In the genomic region with DNA sequence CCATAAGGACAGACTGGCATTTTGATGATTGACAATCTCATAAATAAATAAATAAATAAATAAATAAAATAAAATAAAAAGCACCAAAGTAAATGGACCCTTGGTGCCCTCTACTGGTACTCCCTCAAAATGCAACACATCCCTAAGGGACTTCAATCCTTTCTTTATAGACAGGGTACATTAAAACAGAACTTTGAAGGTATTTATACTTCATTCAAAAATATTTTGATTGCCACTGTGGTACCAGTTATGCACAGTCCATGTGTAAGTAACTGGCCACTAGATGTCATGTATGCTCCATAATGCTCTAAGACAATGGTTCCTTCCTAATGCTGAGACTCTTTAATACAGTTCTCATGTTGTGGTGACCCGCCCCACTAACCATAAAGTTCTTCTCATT, we compare ENCODE assay signal across 9 mouse cellular contexts. TPM values are rescaled to one million over a fixed set of nuclear protein-coding genes. Genes with fewer than 3 reads are reported as not detected.
DNase-seq lines count a peak whose midpoint lies in the region; ATAC-seq and TF ChIP-seq lines count a peak whose summit lies in the region.
"Had no signal": no experiment of that assay in that cellular context is flagged by ENCODE, and none has a peak within 500 bp of the region (broad histone marks: within the 10 kb centered on the region; RNA-seq: fewer than 3 reads in every experiment).

No protein-coding gene starts in this region.

- no peaks in the 10 kb centered on the region; the same call in 1 of the 2 replicates for H3K4me1 ChIP-seq in heart, adult 2 months (ENCODE audit: control insufficient read depth, insufficient read depth, low read length)
- no peaks in the 10 kb centered on the region for H3K4me1 ChIP-seq in spleen, adult 2 months (ENCODE audit: control insufficient read depth, insufficient read depth, insufficient read length)

- no peaks in the 10 kb centered on the region for H3K27me3 ChIP-seq in heart, adult 2 months (ENCODE audit: control insufficient read depth, insufficient read depth, low read length)
- H3K27me3 ChIP-seq in spleen, adult 2 months (ENCODE audit: control insufficient read depth, insufficient read depth, low read length) = no peaks in the 10 kb centered on the region
- H3K27me3 ChIP-seq: megakaryocyte, embryonic 14.5 days had no signal

- H3K79me2 ChIP-seq in heart, adult 2 months (replicated peaks; ENCODE audit: control insufficient read depth, insufficient read depth, low read length) = no peaks in the 10 kb centered on the region

- no peak for TF ChIP-seq EP300 in heart, adult 2 months (IDR thresholded peaks at IDR 0.05; ENCODE audit: insufficient read depth, low read depth, low read length)

- no peak for TF ChIP-seq POLR2A in heart, adult 2 months (IDR thresholded peaks at IDR 0.05; ENCODE audit: insufficient read depth, low read depth, low read length)
- no peak for TF ChIP-seq POLR2A in spleen, adult 2 months (IDR thresholded peaks at IDR 0.05; ENCODE audit: low read depth, low read length)

- 85% methylated on average over 1 of the region's 1 CpGs for WGBS in heart, adult 2 months
- 91% methylated on average over 1 of the region's 1 CpGs for WGBS in spleen, adult 2 months

- H3K4me3 ChIP-seq in heart, adult 2 months = no peak overlapping the region
- H3K4me3 ChIP-seq in spleen, adult 2 months (ENCODE audit: extremely low read depth, insufficient read depth, insufficient read length) = no peak overlapping the region
- H3K4me3 ChIP-seq: megakaryocyte, embryonic 14.5 days had no signal

- no peak overlapping the region for H3K27ac ChIP-seq in heart, adult 2 months
- no peak overlapping the region for H3K27ac ChIP-seq in spleen, adult 2 months (ENCODE audit: insufficient read depth, low read length)

- TF ChIP-seq CTCF in heart, adult 2 months (IDR thresholded peaks at IDR 0.05) = peak; percentile 93
- no peak for TF ChIP-seq CTCF in spleen, adult 2 months (IDR thresholded peaks at IDR 0.05; ENCODE audit: extremely low read depth, insufficient read depth, insufficient read length, insufficient replicate concordance)

- H3K36me3 ChIP-seq in heart, adult 2 months (ENCODE audit: control insufficient read depth, insufficient read depth, low read length) = no peaks in the 10 kb centered on the region
- H3K36me3 ChIP-seq in spleen, adult 2 months (ENCODE audit: control insufficient read depth, insufficient read depth, low read length) = no peaks in the 10 kb centered on the region; the same call in 1 of the 2 replicates

- ATAC-seq in monocyte, adult 5-6 weeks (replicated peaks; ENCODE audit: insufficient number of reproducible peaks, low FRiP score, low TSS enrichment, poor library complexity, severe bottlenecking) = no peak

- DNase-seq in heart, adult 2 months = no peak
- DNase-seq in heart, adult 11 months = no peak
- DNase-seq in spleen, adult 2 months (ENCODE audit: low read depth in 1 of 2, low spot score in 2 of 2) = peak; percentile 2 to 16
- DNase-seq in spleen, postnatal 14 days (ENCODE audit: low spot score in 2 of 2) = no peak
- peak; percentile 75 to 85 for DNase-seq in cerebellum, postnatal 10 days
- DNase-seq in left cerebral cortex, postnatal 4 days = peak; percentile 41
- DNase-seq in urinary bladder, postnatal 4 days (ENCODE audit: low spot score in 2 of 2) = no peak

- H3K9ac ChIP-seq in heart, adult 2 months (ENCODE audit: low read depth, low read length) = no peak overlapping the region

- intact Hi-C loops in heart, adult 2 months (cut with DNase I) = loop anchor here (1.0 to 5.0 kb wide), 3 partner anchors 251 to 652 kb away; no protein-coding TSS in a partner anchor
- intact Hi-C loops in left cerebral cortex, postnatal 4 days (cut with DNase I) = loop anchor here (5.0 kb wide), 1 partner anchor 648 kb away; no protein-coding TSS in a partner anchor

RNA-seq across cellular contexts. Expression of a gene that starts 12.5 kb away (rescaled TPM):
- 1 to 10 TPM; 5.4 to 5.5 TPM for total RNA-seq in heart, adult 2 months (2021)
- polyA plus RNA-seq in heart, adult 2 months (2012; rRNA removed) = 2.0 and 2.9 TPM in 2 replicates
- 0.58 and 1.7 TPM in 2 replicates for polyA plus RNA-seq in spleen, adult 2 months (2012; rRNA removed)
- total RNA-seq in left cerebral cortex, postnatal 4 days (2021) = 1 to 10 TPM; 7.2 to 8.1 TPM
- total RNA-seq in monocyte, adult 5-6 weeks (2017) = 0.32 to 6.9 TPM (median 1.3 TPM) in 3 replicates

RNA-seq across cellular contexts. Expression of a gene that starts 52.6 kb away (rescaled TPM):
- 10 to 100 TPM; 29.3 to 30.1 TPM for total RNA-seq in heart, adult 2 months (2021)
- 11.9 and 13.5 TPM in 2 replicates for polyA plus RNA-seq in heart, adult 2 months (2012; rRNA removed)
- polyA plus RNA-seq in spleen, adult 2 months (2012; rRNA removed) = 7.1 and 11.2 TPM in 2 replicates
- total RNA-seq in left cerebral cortex, postnatal 4 days (2021) = 1 to 10 TPM; 6.4 to 6.5 TPM
- 0.68 to 0.95 TPM (median 0.75 TPM) in 3 replicates for total RNA-seq in monocyte, adult 5-6 weeks (2017)

Comparison
In these comparisons a context has a peak if more than half of its experiments do, and no peak if none do; other contexts are left out.
1. DNase-seq: peak in spleen, adult 2 months (2 of 2), cerebellum, postnatal 10 days (2 of 2) and left cerebral cortex, postnatal 4 days (single experiment); none in heart, adult 2 months (0 of 2), heart, adult 11 months (single experiment), spleen, postnatal 14 days (0 of 2) and urinary bladder, postnatal 4 days (0 of 2).
2. RNA of a gene that starts 52.6 kb away (total RNA-seq): 29.3 to 30.1 TPM in heart, adult 2 months; 6.4 to 6.5 TPM in left cerebral cortex, postnatal 4 days and 0.68 to 0.95 TPM in monocyte, adult 5-6 weeks; every median in the first group is over 4 times any median in the second.